Mouse (Mus musculus) adrenal gland, adult (tissue): ENCODE measurements around the gene Gdpd3.

ENCODE experiments used
- DNase-seq, 2 experiments: peaks; one replicate each; pipeline ENCODE4 v3.0.0; 2022 to 2023; ENCODE audit warnings: low spot score in 1 of 2; ENCODE audit not compliant: inconsistent age in 2 of 2

Gene Gdpd3

DNA sequence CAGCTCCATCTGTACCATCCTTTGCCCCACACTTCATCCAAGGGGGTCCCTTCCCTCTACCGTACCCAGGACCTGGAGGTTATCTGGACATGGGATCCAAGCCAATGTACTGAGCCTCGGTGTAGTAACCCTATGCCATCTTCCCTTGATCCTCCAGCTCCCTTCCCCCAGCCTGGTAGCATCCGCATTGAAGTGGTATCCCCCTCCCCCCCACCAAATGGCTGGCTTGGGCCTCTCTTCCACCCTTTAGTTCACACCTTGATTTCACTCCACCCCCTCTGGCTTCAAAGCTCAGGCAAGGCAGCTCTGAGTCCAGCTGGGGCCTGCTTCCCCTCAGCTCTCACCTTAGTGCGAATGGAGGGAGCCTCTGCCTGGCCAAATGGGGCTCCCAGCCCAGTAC, 18.9 kb downstream of the Gdpd3 start:
- no peak for DNase-seq

DNA sequence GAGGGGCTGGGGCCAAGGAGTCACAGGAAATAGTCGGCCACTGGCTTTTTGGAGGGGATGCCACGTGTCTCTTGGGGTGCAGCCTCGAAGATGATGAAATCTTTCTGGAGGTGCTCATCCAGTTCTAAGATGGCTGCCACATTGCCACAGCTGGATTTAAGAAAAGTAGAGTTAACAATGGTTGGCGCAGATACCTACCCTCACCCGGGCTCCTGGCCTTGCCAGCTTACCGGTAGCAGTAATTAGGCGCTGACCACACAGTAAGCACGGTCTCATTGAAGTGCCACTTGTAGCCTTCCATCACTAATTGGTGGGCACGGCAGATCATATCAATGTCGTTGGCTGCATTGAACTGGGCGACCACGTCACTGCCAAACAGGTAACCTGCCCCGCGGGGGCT, 20.0 kb downstream of the Gdpd3 start:
- no peak for DNase-seq

DNA sequence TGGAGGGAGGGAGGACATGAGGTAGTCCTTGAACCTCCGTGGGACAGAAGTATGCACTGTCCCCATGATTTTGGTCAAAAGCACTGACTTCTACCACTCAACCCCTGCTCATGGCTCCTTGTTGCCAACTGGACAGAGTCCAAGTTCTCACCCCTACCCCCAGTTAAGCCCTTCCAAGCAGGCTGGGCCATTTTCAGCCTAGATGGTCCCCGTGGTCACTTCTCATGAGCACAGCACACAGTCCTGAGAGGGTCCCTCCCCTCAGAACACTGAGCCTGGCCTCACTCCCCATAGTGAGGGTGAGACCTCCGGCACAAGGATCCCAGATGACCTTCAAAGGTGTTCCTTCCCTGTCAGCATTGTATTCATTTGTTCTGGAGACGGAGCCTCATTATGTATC, 23.0 kb downstream of the Gdpd3 start:
- no peak for DNase-seq

DNA sequence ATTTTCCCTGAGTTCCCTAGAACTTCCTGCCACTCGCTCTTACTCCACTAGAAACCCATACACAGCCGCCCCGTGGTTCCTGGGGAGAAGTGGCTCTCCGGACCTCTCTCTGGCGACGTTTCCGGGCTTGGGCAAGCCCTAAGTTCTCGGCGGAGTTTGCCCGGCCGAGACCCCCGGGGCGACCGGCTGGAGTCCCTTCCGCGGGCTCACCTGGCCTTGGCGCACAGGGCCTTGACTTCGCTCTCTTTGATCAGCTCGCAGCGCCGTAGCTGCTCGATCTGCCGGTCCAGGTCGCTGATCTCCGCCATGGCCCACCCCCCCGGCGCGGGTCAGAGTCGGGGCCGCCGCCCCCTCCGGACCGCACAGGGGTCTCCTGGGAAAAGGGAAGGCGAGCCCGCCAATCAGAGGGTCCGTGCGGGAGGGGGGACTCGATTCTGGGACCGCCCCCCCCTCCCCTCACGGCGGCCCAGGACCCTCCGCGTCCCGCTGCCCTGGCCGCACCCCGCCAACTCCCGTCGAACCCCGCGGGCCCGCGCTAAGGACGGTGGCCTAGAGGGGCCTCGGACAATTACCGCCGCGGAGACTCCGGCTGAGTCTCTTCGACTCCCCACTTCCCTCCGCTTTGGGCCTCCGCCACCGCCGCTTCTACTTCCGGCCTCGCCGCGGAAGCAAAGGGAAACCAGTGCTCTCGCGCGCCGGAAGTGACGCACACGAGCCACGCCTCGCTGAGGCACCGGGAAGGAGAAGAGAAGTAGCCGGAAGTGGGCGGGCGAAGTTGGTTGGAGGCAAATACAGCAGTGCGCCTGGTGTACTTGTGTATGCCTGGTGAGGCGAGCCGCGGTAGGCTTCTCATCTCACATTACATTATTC, 26.0 kb downstream of the Gdpd3 start, which contains the start of gene Ppp4c:
Ppp4c (minus strand) TSS at position 646 of the 870 bp plus-strand sequence.
- DNase-seq, result peak; percentile 97 to 98

DNA sequence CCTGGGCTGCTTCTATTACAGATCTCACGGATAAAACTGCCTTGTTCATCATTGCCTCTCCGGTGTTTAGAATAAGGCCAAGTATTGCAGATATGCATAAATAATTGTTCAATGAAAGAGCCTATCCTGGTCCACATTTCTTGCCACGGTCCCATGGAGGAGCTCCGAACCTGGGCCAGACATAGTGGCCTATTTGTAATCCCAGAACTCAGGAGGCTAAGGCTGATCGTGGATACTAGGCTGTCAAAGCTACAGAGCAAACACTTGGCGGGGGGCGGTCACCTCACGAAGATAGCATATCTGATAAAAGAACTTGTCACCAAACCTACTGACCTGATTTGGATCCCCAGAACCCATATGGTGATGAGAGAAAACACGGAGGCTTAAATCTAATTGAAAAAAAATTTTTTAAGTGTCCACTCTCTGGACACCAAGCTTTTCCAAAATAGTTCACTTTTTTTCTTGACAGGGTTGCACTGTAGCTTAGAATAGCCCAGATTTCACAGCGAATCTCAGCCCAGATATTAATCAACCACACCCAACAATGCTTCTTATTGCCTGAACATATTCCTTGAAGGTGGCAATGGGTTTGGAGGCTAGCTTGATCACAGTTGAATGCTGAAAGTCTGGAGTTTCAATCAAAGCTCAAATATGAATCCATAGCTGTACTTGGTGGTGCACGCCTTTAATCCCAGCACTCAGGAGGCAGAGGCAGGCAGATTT, 26.7 kb downstream of the Gdpd3 start:
- no peak for DNase-seq

DNA sequence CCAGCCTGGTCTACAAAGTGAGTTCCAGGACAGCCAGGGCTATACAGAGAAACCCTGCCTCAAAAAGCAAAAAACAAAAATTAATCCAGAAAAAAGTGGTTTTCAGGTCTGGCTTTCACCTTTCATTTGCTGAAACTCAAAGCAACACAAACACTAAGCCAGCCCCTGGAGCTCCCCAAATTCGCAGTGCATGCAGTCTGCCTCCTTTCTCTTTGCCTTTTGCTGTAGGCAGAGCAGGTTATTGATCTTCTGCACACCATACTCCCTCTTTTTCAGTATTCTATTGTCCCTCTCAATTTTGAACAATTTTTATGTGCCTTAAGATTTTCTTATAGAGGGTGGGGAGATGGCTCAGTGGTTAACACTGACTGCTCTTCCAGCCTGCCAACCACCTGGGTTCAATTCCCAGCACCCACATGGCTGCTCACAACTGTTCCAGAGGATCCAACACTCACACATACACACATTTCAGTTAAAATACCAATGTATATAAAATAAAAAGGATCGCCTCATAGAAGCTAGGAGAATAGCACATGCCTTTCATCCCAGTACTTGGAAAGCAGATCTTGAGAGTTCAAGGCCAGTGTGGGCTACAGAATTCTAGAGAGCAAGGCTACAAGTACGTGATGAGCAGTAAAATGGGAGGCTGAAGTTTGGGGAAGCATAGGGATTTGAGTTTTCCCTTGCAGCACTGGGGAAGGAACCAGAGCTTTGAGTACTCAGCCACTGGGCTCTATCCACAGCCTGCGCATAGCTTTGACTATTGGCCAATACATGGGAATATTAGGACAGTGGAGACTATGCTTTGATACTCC, 27.5 kb downstream of the Gdpd3 start:
- no peak for DNase-seq

DNA sequence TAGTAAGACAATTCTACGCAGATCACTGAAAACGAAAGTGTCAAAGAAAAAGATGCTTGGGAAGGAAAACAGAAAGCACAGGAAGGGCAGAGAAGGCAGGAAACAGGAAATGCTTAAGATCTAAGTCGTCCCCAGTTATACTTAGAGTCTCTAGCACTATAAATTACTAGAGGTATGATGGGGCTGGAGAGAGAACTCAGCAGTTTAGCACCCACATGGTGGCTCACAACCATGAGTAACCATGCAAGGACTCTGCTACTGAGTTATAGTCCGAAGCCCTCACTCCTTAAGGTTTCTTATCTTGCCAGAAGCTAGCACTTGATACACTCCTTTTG, 28.1 kb downstream of the Gdpd3 start:
- no peak for DNase-seq

DNA sequence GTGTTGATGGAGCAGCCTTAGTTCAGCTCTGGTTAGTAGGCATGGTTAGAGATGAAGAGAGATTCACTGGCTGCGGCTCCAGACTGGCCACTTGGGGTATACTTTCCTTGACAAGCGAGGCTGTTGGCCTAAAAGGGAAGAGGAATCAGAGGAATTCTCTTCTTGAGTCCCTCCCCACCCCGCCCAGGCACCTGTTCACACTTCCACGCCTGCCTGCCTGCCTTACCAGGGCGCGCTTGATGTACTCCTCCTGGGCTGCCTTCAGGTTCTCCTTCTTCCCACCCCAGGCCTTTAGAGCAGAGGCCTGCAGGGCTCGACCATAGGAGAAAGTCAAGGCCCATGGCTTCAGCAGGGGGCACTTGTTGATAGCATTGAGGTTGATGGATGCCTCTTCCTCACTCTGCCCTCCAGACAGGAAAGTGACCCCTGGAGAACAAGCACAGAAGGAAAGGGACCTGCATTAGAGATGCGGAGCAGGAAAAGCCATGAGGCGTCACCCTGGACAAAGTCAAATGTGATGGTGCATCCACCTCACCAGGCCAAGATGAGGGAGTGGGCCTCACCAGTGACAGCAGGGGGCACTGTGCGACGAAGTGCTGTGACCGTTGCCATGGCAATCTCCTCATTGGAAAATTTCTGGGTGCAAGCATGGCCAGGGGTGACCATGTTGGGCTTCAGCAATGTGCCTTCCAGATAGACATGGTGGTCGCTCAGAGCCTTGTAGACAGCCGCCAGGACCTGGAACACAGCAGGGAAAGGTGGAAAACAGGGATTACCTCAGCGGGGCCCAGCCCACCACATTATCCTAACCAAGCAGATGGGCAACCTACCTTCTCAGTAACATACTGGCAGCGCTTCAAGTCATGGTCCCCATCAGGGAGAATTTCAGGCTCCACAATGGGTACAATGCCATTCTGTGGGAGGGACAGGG, 29.5 kb downstream of the Gdpd3 start:
- no peak for DNase-seq

DNA sequence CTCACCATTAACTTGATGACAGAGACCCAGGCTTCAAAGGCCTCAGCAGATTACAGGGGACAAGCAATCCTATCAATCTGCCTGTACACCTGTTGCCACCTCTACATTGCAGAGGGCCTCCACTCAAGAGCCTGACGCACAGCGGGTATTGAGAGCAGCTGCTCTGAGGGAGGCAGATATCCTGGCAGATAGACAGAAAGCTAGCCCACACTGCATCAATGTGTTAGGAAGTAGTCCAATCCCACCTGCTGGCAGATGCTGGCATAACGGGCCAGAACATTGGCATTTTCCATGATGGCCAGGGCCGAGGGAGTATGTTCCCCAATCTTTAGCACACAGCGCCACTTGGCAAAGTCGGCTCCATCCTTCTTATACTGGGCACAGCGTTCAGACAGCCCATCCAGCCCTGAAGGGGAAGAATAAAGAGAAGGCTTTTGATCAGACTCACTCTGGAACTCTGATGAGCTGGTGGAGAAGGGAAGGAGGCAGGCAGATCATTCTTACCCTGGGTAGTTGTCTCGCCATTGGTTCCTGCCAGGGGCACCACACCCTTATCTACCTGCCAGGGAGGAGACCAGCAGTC, 30.3 kb downstream of the Gdpd3 start:
- DNase-seq, result peak in 1 of 2 experiments; percentile 41

DNA sequence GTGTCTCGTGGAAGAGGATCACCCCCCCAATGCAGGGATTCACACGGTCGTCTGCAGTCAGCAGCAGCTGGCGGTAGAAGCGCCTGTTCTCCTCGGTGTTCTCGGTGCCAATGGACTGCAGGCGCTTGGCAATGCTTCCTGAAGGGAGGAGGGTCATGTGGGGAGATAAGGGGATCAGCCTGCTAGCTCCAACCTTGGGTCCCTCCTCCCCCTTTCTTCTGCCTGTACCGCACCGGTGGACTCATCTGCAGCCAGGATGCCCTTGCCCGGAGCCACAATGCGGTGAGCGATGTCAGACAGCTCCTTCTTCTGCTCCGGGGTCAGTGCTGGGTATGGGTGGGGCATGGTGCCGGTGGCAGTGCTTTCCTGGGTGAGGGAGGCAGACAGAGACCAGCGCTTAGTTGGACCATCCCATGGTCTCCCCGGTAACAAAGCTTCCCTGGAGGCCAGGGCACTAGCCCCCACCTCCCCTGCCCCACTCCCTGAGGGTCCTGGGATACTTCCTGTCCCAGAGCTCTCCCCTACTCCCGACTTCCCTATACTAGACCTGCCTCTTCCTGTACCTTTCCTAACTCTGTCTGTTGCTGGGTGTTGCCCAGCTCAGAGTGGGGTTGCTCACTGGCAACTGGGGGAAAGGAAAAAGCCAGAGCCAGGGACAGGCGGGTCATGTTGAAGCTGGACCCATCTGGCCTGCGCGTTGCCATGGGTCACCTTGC, 31.4 kb downstream of the Gdpd3 start, which contains the start of gene Fam57b:
Fam57b (plus strand) TSS at position 258 of the 716 bp plus-strand sequence.
- DNase-seq, result peak; percentile 80 to 87

DNA sequence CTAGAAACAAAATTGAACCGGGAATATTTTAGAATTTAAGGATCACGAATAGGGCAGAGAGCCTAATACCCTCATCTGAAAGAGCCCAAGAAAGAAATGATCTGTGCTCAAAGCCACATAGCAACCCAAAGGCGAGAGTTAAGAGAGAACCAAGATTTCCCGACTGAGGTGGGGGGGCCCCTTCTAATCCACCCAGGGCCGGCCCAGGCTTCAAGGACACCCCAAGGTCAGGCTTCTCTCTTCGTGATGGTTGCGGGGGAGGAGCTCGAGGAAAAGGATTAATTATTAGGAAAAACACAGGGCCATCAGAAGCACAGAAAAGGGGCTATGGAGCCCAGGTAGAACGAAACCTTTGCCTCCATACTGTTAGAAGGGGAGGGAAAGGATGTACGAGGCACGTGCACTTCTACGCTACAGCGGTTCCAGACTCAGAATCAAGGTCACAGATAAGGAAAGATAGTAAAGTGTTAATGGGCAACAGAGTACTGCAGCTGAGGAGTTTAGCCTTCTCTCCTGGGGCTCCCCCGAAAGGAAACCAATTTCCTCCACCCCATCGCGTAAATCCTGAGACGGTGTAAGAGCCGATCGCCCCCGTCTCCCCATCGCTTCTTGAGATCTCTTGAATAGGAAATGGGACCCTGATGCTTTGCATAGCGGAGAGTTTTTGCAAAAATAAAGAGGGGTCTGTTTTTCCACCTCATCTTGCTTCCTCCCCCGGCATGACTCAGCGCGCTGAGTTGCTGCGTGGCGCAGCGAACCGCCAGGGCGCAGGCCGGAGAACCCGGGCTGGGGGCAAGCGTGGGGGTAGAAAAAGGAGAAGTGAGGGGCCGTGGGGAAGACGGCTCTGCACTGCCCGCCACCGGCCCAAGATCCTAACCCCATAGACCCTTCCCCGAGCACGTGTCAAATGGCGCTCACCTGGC, 32.3 kb downstream of the Gdpd3 start:
- peak; percentile 78 to 89 for DNase-seq

DNA sequence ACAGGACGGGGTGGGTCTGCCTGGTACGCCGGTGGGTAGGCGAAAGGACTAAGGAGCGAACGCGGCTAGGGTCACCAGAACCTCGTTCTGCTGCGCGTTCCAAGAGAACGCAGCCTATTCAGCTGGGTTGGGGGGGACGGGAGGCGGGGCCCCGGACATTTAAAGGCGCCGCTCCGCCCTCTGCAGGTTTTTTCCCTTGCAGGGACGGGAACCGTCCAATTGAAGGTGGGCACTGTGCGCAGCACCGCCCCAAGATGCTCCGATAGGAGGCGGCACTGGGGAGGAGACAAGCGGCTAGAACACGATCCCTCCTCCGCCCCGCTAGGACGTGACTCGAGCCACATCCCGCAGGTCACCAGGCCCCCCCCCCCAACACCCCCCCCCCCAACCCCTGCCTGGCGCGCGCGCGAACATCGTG, 32.9 kb downstream of the Gdpd3 start:
- DNase-seq, result peak; percentile 99

DNA sequence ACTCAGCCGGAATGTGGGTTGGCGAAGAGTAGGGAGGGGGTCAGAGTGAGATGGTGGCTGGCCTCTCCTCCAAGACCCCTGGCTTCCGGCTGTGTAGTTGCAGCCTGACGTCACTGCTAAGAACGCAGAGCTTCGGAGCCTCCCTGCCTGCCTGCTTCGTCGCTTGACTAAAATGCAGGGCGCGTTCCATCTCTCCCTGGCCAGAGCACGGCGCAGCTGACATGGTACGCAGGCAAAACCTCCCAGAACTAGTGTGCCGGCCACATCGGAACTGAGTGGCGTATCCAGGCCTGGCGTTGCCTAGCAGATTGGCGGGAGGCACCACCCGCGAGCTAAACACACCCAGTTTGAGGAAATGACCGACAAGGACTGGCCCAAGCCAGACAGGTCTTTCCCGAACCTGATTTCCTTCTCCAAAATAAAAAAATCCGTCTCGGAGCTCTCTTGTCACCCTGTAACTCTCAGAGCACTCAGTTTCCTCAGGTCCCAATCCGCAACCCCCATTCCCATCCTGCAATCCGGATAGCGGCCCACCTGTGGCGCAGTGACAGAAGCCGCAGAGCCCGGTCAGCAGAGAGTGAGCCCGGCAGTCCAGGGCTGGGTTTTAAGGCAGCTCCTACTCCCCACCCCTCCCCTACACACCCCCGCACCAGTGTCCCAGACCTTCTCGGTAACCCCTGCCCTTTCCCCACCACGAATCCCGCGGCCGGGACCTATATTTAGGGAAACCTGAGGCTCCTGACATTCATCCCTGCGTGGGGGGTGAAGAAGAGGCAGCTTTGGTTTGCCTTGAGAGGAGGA, 33.5 kb downstream of the Gdpd3 start:
- DNase-seq, result peak in 1 of 2 experiments; percentile 96

DNA sequence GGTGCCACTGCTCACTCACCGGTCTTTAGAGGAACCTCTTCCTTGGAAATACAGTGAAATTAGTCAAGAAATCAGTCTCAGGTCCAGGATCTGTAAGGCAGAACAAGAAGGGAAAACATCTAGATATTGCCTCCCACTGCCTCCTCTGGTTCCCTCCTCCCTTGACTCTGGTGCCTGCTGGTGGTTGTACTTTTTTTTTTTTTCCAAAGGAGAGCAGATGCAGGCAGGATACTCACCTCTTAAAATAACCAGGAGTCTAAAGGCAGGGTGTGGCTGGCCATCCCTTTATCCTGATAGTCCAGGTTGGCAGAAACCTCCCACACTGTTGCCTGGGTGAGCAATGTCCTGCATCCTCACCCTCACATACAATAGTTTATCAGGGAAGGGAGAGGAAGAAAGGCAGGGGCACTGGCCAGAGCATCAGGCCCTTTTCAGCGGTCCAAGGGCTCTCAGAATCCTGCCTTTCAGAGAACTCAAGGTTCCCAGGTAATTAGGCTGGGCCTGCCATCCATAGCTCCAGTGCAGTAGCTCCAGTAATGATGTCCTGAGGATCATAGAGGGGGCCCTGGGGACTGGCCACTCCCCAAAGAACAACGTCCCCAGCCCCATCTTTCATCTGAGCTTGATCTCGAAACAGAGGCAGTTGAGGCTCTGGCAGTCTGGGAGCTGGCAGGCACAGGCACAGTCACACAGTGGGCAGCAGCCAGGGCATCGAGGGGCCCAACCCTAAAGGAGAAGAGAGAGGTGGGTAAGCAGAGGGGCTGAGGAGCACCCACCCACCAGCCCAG, 34.3 kb downstream of the Gdpd3 start:
- DNase-seq, result peak in 1 of 2 experiments; percentile 23

DNA sequence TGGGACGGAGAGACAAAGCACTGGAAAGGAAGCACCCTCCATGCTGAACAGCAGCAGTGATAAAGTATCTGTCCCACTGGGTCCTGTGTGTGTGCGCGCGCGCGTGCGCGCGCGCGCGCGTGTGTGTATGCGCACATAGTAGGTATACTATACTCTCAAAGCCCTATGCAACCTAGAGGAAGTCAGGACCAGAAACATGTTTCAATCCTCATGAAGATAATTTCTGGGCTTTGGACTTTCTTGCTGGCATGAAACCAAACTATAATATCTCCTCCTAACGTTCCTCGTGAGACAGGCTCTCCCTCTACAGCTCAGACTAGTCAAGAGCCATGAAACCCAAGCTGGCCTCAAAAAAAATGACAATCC, 34.9 kb downstream of the Gdpd3 start:
- no peak for DNase-seq

DNA sequence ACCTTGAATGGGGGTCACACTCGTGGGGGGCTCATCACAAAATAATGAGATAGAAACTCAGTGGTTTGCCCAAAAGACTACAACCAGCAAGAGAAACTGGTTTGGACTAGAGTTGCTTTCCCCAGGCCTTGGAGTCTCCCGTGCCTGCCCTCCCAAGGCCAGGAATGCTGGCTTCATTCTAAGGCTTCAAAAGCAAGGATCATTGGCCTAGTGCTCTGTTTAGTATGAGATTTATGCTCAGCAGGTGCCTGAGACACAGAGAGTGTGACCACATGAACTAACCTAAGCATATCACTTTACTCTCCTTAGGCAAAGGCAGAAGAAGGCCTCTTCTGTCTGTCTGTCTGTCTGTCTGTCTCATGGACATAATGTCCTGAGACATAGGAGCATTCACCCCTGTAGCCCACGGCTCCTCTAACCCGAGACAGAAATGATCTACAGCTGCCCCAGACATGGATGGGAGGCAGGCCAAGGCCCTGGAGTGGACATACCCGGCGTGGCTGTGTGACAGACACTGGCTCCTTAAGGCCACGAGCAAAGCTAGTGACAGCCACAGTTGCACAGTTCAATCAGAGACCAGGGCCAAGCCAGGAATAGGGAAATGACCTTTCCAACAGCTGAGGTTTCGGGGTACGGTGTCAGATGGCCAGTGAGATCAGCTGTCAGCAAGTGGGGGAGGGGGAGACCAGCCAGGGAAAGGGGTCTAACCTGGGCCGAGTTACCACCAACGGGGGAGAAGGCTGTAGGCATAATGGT, 36.2 kb downstream of the Gdpd3 start:
- peak; percentile 62 to 85 for DNase-seq
